Mouse (Mus musculus) myocyte (in vitro differentiated cells): ENCODE data around the gene Fgfbp3. TPM values are rescaled to one million over a fixed set of nuclear protein-coding genes. Genes with fewer than 3 reads are reported as not detected.

Experiments
- H3K27me3 ChIP-seq: one replicate; pipeline ENCODE4 v1.6.1; 2011; ENCODE audit not compliant: control insufficient read depth, insufficient read depth, insufficient read length
- H3K36me3 ChIP-seq: one replicate; pipeline ENCODE4 v1.6.1; 2011; ENCODE audit not compliant: control insufficient read depth, insufficient read depth
- H3K4me2 ChIP-seq: one replicate; pipeline ENCODE4 v1.6.1; 2011; ENCODE audit warnings: low read depth, control low read depth
- H3K4me3 ChIP-seq: one replicate; pipeline ENCODE4 v1.5.1; 2011; ENCODE audit warnings: mild to moderate bottlenecking, control low read depth, moderate library complexity
- H3K79me2 ChIP-seq: one replicate; pipeline ENCODE4 v1.6.1; 2011; ENCODE audit not compliant: control insufficient read depth, insufficient read depth
- H3ac ChIP-seq: one replicate; pipeline ENCODE4 v1.6.1; 2011; ENCODE audit not compliant: control insufficient read depth, insufficient read length
- CEBPB ChIP-seq: IDR thresholded peaks from 2 replicates; pipeline ENCODE4 v1.6.1; 2011; ENCODE audit warnings: mild to moderate bottlenecking, moderate library complexity; ENCODE audit not compliant: poor library complexity, insufficient read depth, severe bottlenecking
- E2F4 ChIP-seq: IDR thresholded peaks from one replicate; pipeline ENCODE4 v1.6.1; 2011; ENCODE audit warnings: mild to moderate bottlenecking, control low read depth, moderate library complexity; ENCODE audit not compliant: insufficient read depth
- MAX ChIP-seq: IDR thresholded peaks from one replicate; pipeline ENCODE4 v1.6.1; 2011; ENCODE audit warnings: low read depth, mild to moderate bottlenecking, control low read depth
- MYOD1 ChIP-seq, 3 experiments: IDR thresholded peaks; one replicate each; pipeline ENCODE4 v1.6.1; 2011; ENCODE audit warnings: control low read depth in 2 of 3, low read depth in 2 of 3, mild to moderate bottlenecking in 2 of 3, moderate library complexity in 1 of 3; ENCODE audit not compliant: insufficient read length in 2 of 3, control insufficient read depth in 1 of 3
- MYOG ChIP-seq, 3 experiments: IDR thresholded peaks; one replicate each; pipeline ENCODE4 v1.6.1; 2011; ENCODE audit warnings: control low read depth in 2 of 3, low read depth in 2 of 3, mild to moderate bottlenecking in 2 of 3; ENCODE audit not compliant: insufficient read length in 2 of 3, control insufficient read depth in 1 of 3, insufficient read depth in 1 of 3
- POLR2A ChIP-seq: IDR thresholded peaks from one replicate; pipeline ENCODE4 v1.6.1; 2011; ENCODE audit warnings: low read depth, mild to moderate bottlenecking, control low read depth, moderate library complexity; ENCODE audit not compliant: insufficient read length
- POLR2AphosphoS2 ChIP-seq: IDR thresholded peaks from one replicate; pipeline ENCODE4 v1.6.1; 2011; ENCODE audit warnings: low read depth, control low read depth; ENCODE audit not compliant: insufficient read length
- REST ChIP-seq: IDR thresholded peaks from one replicate; pipeline ENCODE4 v1.6.1; 2011; ENCODE audit warnings: mild to moderate bottlenecking, control low read depth, moderate library complexity; ENCODE audit not compliant: insufficient read depth, insufficient read length
- SRF ChIP-seq: IDR thresholded peaks from one replicate; pipeline ENCODE4 v1.6.1; 2011; ENCODE audit warnings: low read depth; ENCODE audit not compliant: control insufficient read depth, insufficient read length
- TCF12 ChIP-seq: IDR thresholded peaks from one replicate; pipeline ENCODE4 v1.6.1; 2011; ENCODE audit warnings: mild to moderate bottlenecking, control low read depth; ENCODE audit not compliant: poor library complexity, insufficient read depth, severe bottlenecking
- TCF3 ChIP-seq: IDR thresholded peaks from one replicate; pipeline ENCODE4 v1.6.1; 2011; ENCODE audit warnings: low read depth, control low read depth; ENCODE audit not compliant: insufficient read length
- USF1 ChIP-seq: IDR thresholded peaks from one replicate; pipeline ENCODE4 v1.6.1; 2011; ENCODE audit warnings: low read depth, mild to moderate bottlenecking, control low read depth, moderate library complexity
- polyA plus RNA-seq: library from polyadenylated mRNA; unstranded; fragments of >200 nt; fragmentation: generic; extraction: Trizol; gene quantifications from one replicate; pipeline ENCODE4 v1.2.1, GENCODE M21; 2012; ENCODE audit warnings: missing spikeins

The Fgfbp3 gene
- polyA plus RNA-seq, 1 experiment, result 1.1 TPM

GRCm38 (mm10) chr19:36922015-36922414 is 2.6 kb upstream of the Fgfbp3 start:
- Histone ChIP-seq H3ac (no peak overlapping the region), H3K79me2 (peaks cover 8% of the 10 kb centered on the region), H3K27me3 (no peaks in the 10 kb centered on the region), H3K36me3 (no peaks in the 10 kb centered on the region), H3K4me2 (no peak overlapping the region), H3K4me3 (no peak overlapping the region)
- TF ChIP-seq REST (no peak), TCF3 (no peak), POLR2AphosphoS2 (no peak), MYOD1 (IDR thresholded peaks at IDR 0.05; ENCODE audit: control insufficient read depth in 1 of 3, insufficient read length in 2 of 3, low read depth in 2 of 3) (no peak), E2F4 (no peak)

GRCm38 (mm10) chr19:36918441-36919301 is 744 bp downstream of the Fgfbp3 start:
- peak overlapping the region; percentile 17 for H3ac ChIP-seq
- no peaks in the 10 kb centered on the region for H3K79me2 ChIP-seq
- peak overlapping the region; percentile 91 for H3K4me2 ChIP-seq
- peak overlapping the region; percentile 37 for H3K4me3 ChIP-seq
- no peaks in the 10 kb centered on the region for H3K36me3 ChIP-seq
- TF ChIP-seq CEBPB (no peak), TCF12 (no peak), REST (no peak), POLR2A (peak; percentile 78), SRF (no peak), USF1 (no peak), MAX (no peak), MYOD1 (IDR thresholded peaks at IDR 0.05; ENCODE audit: control insufficient read depth in 1 of 3, insufficient read length in 2 of 3, low read depth in 2 of 3) (peak in 2 of 3 experiments; percentile 15 to 23), MYOG (IDR thresholded peaks at IDR 0.05; ENCODE audit: control insufficient read depth in 1 of 3, insufficient read depth in 1 of 3, insufficient read length in 2 of 3, low read depth in 2 of 3) (peak in 1 of 3 experiments; percentile 50), POLR2AphosphoS2 (peak; percentile 59), TCF3 (no peak)
- H3K27me3 ChIP-seq, result no peaks in the 10 kb centered on the region

GRCm38 (mm10) chr19:36916876-36917389 is 2.5 kb downstream of the Fgfbp3 start:
- TF ChIP-seq POLR2A (no peak), REST (no peak), TCF3 (no peak), POLR2AphosphoS2 (no peak), USF1 (no peak), CEBPB (no peak), MYOG (IDR thresholded peaks at IDR 0.05; ENCODE audit: control insufficient read depth in 1 of 3, insufficient read depth in 1 of 3, insufficient read length in 2 of 3, low read depth in 2 of 3) (no peak), E2F4 (no peak), TCF12 (no peak), MAX (no peak), SRF (no peak), MYOD1 (IDR thresholded peaks at IDR 0.05; ENCODE audit: control insufficient read depth in 1 of 3, insufficient read length in 2 of 3, low read depth in 2 of 3) (no peak)
- Histone ChIP-seq H3K4me2 (no peak overlapping the region), H3K79me2 (no peaks in the 10 kb centered on the region), H3K27me3 (no peaks in the 10 kb centered on the region), H3K4me3 (no peak overlapping the region), H3K36me3 (no peaks in the 10 kb centered on the region), H3ac (no peak overlapping the region)

GRCm38 (mm10) chr19:36916206-36916605 is 3.2 kb downstream of the Fgfbp3 start:
- Histone ChIP-seq H3K4me2 (no peak overlapping the region), H3K4me3 (no peak overlapping the region), H3K79me2 (no peaks in the 10 kb centered on the region), H3K27me3 (no peaks in the 10 kb centered on the region), H3ac (no peak overlapping the region), H3K36me3 (no peaks in the 10 kb centered on the region)
- TF ChIP-seq E2F4 (no peak), MAX (no peak), CEBPB (no peak), POLR2A (no peak), USF1 (no peak), TCF12 (no peak), MYOG (IDR thresholded peaks at IDR 0.05; ENCODE audit: control insufficient read depth in 1 of 3, insufficient read depth in 1 of 3, insufficient read length in 2 of 3, low read depth in 2 of 3) (no peak)

- no peak overlapping the region for H3K4me2 ChIP-seq
- no peak overlapping the region for H3ac ChIP-seq
- no peaks in the 10 kb centered on the region for H3K36me3 ChIP-seq
- no peak overlapping the region for H3K4me3 ChIP-seq
- TF ChIP-seq CEBPB (no peak), TCF12 (no peak)
- no peaks in the 10 kb centered on the region for H3K79me2 ChIP-seq
- H3K27me3 ChIP-seq, result no peaks in the 10 kb centered on the region
Measured at GRCm38 (mm10) chr19:36913064-36913463, 6.4 kb downstream of the Fgfbp3 start.
